Mouse (Mus musculus) megakaryocyte, embryonic 14.5 days (primary cell): ENCODE results near the gene Samd8.

Source experiments
- FLI1 ChIP-seq: IDR thresholded peaks from 2 replicates; pipeline ENCODE4 v1.6.1; 2012; ENCODE audit warnings: low read length, inconsistent platforms, mixed read lengths
- GATA1 ChIP-seq: IDR thresholded peaks from 3 replicates; pipeline ENCODE4 v1.6.1; 2012; ENCODE audit warnings: mixed read lengths, low read length, inconsistent platforms, borderline replicate concordance

DNA sequence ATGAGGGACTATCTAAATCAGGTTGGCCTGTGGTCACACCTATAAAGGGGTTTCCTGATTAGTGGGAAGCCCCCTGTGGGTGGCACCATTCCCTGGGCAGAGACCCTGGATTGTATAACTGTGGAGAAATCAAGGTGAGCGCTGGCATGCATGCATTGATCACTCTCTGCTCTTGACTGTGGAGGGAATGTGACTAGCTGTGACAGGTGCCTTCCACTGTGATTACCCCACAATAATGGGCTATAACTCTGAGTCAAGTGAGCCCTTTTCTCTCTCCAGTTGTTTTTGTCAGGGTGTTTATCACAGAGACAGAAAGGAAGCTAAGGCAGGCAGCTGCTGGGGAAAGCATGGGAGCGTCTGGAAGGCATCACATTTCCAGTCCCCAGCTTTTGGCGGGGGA is 65.9 kb downstream of the Samd8 start:
- TF ChIP-seq FLI1 (no peak), GATA1 (no peak)
